Mouse (Mus musculus): ENCODE data around the gene Arhgap10. TPM values are rescaled to one million over a fixed set of nuclear protein-coding genes. Genes with fewer than 3 reads are reported as not detected.

Gene Arhgap10
- polyA plus RNA-seq, 1 experiment: 4.0 TPM

DNA sequence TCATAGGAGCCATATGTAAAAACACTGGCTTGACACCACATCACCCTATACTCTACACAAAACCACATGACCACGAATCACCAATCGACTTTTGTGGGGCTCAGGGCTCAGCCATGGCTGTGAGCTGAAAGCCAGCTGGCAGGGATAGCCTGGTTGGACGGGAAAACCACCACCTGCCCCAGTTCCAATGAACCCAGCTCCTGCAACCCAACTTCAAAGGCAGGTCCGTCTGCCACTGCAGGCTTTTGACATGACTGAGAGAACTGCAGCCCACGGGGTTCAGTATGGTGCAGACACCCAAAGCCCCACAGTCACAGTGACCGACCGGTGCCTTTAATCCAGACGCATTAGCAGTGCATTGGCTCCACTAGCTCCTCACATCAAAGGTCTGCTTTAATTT lies 207.7 kb downstream of the Arhgap10 start:
- WGBS: 82% methylated on average over 8 of the region's 8 CpGs
- Histone ChIP-seq H3K4me1 (ENCODE audit: control insufficient read depth, insufficient read depth, insufficient read length, low read length) (no peaks in the 10 kb centered on the region), H3K4me3 (ENCODE audit: low read depth, low read length) (no peak overlapping the region), H3K36me3 (ENCODE audit: control insufficient read depth, insufficient read depth, low read length) (no peaks in the 10 kb centered on the region), H3K27me3 (ENCODE audit: control insufficient read depth, insufficient read depth, low read length) (no peaks in the 10 kb centered on the region), H3K27ac (ENCODE audit: insufficient read depth, low read depth, low read length) (no peak overlapping the region)
- no peak for TF ChIP-seq CTCF (IDR thresholded peaks at IDR 0.05; ENCODE audit: extremely low read depth, insufficient read length, insufficient replicate concordance, low read depth, low read length)
- no peak for TF ChIP-seq POLR2A (IDR thresholded peaks at IDR 0.05; ENCODE audit: low read depth, low read length)

DNA sequence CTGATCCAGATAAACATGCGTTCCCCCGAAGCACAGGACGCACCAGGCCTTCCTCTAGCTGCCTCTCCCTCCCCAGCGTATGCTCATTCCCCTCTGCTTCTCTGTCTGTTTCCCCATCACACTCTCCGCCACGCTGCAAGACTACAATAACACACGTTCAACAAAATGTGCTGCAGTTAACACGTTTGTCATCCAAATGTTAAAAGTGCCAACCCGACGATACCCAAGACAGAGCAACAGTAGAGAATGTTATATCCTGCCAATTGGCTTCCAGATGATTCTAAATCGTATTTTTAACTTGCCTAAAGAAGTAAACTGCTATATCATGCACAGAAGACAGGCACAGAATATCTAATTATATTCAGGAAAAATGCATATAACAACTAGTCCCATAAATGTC lies 223.2 kb downstream of the Arhgap10 start:
- no peak overlapping the region for H3K27ac ChIP-seq (ENCODE audit: insufficient read depth, low read depth, low read length)
- TF ChIP-seq CTCF (IDR thresholded peaks at IDR 0.05; ENCODE audit: extremely low read depth, insufficient read length, insufficient replicate concordance, low read depth, low read length) (no peak), POLR2A (IDR thresholded peaks at IDR 0.05; ENCODE audit: low read depth, low read length) (no peak)
- no peak overlapping the region for H3K4me3 ChIP-seq (ENCODE audit: low read depth, low read length)
- WGBS: 95% methylated on average over 11 of the region's 11 CpGs
- H3K4me1 ChIP-seq (ENCODE audit: control insufficient read depth, insufficient read depth, insufficient read length, low read length): no peaks in the 10 kb centered on the region
- no peaks in the 10 kb centered on the region for H3K27me3 ChIP-seq (ENCODE audit: control insufficient read depth, insufficient read depth, low read length)
- H3K36me3 ChIP-seq (ENCODE audit: control insufficient read depth, insufficient read depth, low read length): no peaks in the 10 kb centered on the region

DNA sequence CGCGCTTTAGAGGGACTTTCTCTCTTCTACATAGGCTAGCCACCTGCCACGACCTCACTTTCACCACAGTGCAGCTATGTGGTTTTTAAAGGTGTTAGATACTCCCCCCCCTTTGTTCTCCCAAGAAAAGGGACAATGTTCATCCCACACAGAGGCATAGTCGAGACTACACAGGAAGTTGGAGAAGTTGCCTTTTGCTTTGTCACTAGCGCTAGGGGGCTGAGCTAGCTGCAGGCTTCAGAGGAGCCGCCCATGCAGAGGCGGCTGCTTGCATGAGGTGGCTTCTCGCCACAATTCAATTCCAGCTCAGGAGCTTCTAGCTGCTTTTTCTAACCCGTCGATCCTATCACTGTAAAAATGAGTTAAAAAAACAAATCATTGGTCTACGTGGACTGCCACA lies 225.1 kb downstream of the Arhgap10 start:
- Histone ChIP-seq H3K27ac (ENCODE audit: insufficient read depth, low read depth, low read length) (no peak overlapping the region), H3K36me3 (ENCODE audit: control insufficient read depth, insufficient read depth, low read length) (no peaks in the 10 kb centered on the region), H3K27me3 (ENCODE audit: control insufficient read depth, insufficient read depth, low read length) (no peaks in the 10 kb centered on the region), H3K4me3 (ENCODE audit: low read depth, low read length) (no peak overlapping the region), H3K4me1 (ENCODE audit: control insufficient read depth, insufficient read depth, insufficient read length, low read length) (no peaks in the 10 kb centered on the region)
- whole genome bisulfite sequencing: 88% methylated on average over 11 of the region's 11 CpGs
- TF ChIP-seq CTCF (IDR thresholded peaks at IDR 0.05; ENCODE audit: extremely low read depth, insufficient read length, insufficient replicate concordance, low read depth, low read length) (no peak), POLR2A (IDR thresholded peaks at IDR 0.05; ENCODE audit: low read depth, low read length) (no peak)

DNA sequence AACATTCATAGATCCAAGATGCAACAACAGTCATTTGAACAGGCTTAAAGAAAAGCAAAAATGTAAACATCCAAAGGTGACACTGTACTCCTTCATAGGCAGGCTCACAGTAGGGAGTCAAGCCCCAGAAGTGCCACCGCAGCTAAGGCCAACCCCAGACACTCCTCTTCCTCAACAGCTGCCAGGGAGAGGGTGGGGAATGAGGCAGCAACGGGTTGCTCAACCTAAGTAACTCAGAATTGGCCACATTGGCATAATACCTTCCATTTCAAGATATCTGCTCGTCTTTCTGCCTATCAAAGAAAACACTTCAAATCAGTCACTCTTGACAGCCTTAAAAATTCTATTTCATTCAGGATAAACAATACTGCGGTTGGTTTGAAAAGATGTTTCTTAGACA lies 225.6 kb downstream of the Arhgap10 start:
- Histone ChIP-seq H3K27me3 (ENCODE audit: control insufficient read depth, insufficient read depth, low read length) (no peaks in the 10 kb centered on the region), H3K36me3 (ENCODE audit: control insufficient read depth, insufficient read depth, low read length) (no peaks in the 10 kb centered on the region), H3K27ac (ENCODE audit: insufficient read depth, low read depth, low read length) (no peak overlapping the region), H3K4me1 (ENCODE audit: control insufficient read depth, insufficient read depth, insufficient read length, low read length) (no peaks in the 10 kb centered on the region), H3K4me3 (ENCODE audit: low read depth, low read length) (no peak overlapping the region)
- TF ChIP-seq POLR2A (IDR thresholded peaks at IDR 0.05; ENCODE audit: low read depth, low read length): no peak
- no peak for TF ChIP-seq CTCF (IDR thresholded peaks at IDR 0.05; ENCODE audit: extremely low read depth, insufficient read length, insufficient replicate concordance, low read depth, low read length)
- WGBS: 77% methylated on average over 4 of the region's 4 CpGs

DNA sequence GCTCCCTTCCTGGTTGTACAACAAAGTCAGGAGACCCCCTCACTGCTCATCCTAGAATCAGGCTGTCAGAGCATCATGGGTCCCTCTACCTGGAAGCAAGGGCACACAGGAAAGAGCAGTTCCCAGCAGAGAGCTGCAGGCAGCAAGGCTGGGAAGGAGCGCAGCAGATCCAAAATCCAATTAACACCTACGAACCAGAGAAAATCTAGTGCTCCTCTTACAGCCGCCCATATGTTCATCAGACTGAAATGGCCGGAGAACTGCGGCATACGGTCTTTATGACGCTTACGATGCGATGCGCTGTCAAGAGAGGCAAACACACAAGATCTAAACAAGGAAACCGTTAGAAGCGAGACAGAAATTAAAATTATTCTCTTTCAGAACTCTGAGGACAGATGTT lies 229.3 kb downstream of the Arhgap10 start:
- no peak overlapping the region for H3K27ac ChIP-seq (ENCODE audit: insufficient read depth, low read depth, low read length)
- TF ChIP-seq POLR2A (IDR thresholded peaks at IDR 0.05; ENCODE audit: low read depth, low read length) (no peak), CTCF (IDR thresholded peaks at IDR 0.05; ENCODE audit: extremely low read depth, insufficient read length, insufficient replicate concordance, low read depth, low read length) (no peak)
- 96% methylated on average over 12 of the region's 12 CpGs for WGBS

DNA sequence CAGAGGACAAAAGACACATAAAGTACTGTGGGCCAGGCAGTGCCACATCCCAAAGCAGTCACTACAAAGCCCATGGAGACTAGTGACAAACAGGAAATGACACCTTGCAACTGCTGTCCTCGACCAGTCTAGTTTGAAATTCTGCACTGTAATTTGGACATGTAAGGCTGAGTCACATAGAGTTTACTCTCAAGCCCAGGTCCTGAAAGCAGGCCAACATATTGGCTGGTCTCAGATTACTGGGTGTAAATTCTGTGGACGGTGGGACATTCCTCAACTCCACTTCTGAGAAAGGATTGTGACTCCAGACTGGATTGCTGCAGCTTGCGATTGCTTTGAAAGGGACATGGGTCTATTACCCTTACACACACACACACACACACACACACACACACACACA lies 229.7 kb downstream of the Arhgap10 start:
- Histone ChIP-seq H3K4me1 (ENCODE audit: control insufficient read depth, insufficient read depth, insufficient read length, low read length) (no peaks in the 10 kb centered on the region), H3K4me3 (ENCODE audit: low read depth, low read length) (no peak overlapping the region), H3K36me3 (ENCODE audit: control insufficient read depth, insufficient read depth, low read length) (no peaks in the 10 kb centered on the region), H3K27ac (ENCODE audit: insufficient read depth, low read depth, low read length) (no peak overlapping the region), H3K27me3 (ENCODE audit: control insufficient read depth, insufficient read depth, low read length) (no peaks in the 10 kb centered on the region)
- WGBS: 74% methylated on average over 3 of the region's 3 CpGs
- no peak for TF ChIP-seq CTCF (IDR thresholded peaks at IDR 0.05; ENCODE audit: extremely low read depth, insufficient read length, insufficient replicate concordance, low read depth, low read length)
- TF ChIP-seq POLR2A (IDR thresholded peaks at IDR 0.05; ENCODE audit: low read depth, low read length): no peak

More for the DNA sequence above, 229.3 kb downstream of the Arhgap10 start:
- Histone ChIP-seq H3K4me1 (ENCODE audit: control insufficient read depth, insufficient read depth, insufficient read length, low read length) (no peaks in the 10 kb centered on the region), H3K36me3 (ENCODE audit: control insufficient read depth, insufficient read depth, low read length) (no peaks in the 10 kb centered on the region), H3K27me3 (ENCODE audit: control insufficient read depth, insufficient read depth, low read length) (no peaks in the 10 kb centered on the region), H3K4me3 (ENCODE audit: low read depth, low read length) (no peak overlapping the region)

DNA sequence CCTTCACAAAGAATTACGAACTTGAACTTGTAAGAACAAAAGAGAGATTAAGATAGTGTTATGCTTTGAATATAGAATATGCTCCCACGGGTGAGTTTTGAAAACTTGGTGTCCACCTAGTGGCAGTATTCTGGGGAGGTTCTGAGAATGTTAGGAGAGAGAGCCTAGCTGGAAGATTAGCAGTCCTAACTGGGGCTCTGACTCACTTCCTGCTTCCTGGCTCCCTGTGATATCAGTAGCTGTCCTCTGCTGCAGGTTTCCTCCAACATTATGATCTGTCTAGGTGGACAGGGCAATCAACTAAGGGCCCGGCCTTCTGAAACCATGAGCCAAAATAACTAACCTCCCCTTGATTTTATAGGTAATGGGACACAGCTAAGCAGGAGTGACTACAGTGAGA lies 233.3 kb downstream of the Arhgap10 start:
- no peaks in the 10 kb centered on the region for H3K27me3 ChIP-seq (ENCODE audit: control insufficient read depth, insufficient read depth, low read length)
- no peaks in the 10 kb centered on the region for H3K4me1 ChIP-seq (ENCODE audit: control insufficient read depth, insufficient read depth, insufficient read length, low read length)
- no peak for TF ChIP-seq POLR2A (IDR thresholded peaks at IDR 0.05; ENCODE audit: low read depth, low read length)
- TF ChIP-seq CTCF (IDR thresholded peaks at IDR 0.05; ENCODE audit: extremely low read depth, insufficient read length, insufficient replicate concordance, low read depth, low read length): no peak
- H3K36me3 ChIP-seq (ENCODE audit: control insufficient read depth, insufficient read depth, low read length): no peaks in the 10 kb centered on the region
- no peak overlapping the region for H3K27ac ChIP-seq (ENCODE audit: insufficient read depth, low read depth, low read length)
- 88% methylated on average over 3 of the region's 3 CpGs for WGBS
- H3K4me3 ChIP-seq (ENCODE audit: low read depth, low read length): no peak overlapping the region
